ENCODE assay signal across 12 mouse cellular contexts in the genomic region with DNA sequence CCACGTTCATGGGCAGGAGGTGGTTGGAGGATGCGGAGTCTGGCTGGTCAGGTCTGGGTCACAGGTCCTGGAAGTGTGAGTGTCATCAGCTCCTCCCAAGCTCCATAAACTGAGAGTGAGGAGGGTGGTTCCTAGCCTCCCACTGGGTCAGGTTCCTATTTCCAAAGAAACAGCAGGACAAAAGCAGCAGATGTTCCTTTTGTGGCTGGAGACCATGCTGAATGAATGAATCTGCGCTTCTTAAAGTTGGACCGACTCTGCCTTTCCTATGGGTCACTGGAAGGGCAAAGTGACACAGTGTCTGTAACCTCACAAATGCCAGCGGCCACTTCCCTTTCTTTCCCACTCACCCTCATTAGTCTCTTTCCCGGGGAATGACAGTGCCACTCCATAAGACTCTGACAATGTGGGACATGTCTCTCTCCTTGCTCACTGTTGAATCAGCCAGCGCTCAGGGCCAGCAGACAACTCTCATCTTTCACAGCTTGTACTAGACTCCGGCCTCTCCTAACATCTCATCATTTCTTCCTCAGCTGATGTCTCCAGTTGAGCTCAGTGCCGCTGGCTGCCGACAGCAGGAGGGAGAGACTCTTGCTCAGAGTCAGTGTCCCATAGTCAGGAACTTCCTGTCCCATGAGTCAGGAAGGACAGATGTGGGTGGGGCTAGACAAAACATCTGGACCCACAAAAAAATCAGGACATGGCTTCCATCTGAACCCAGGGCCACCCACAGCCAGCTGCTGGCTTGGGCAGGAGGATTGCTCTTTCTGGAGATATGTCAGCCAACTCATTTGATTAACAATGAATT. TPM values are rescaled to one million over a fixed set of nuclear protein-coding genes. Genes with fewer than 3 reads are reported as not detected.
DNase-seq lines count a peak whose midpoint lies in the region; ATAC-seq lines count a peak whose summit lies in the region.
"Had no signal": no experiment of that assay in that cellular context is flagged by ENCODE, and none has a peak within 500 bp of the region (broad histone marks: within the 10 kb centered on the region; RNA-seq: fewer than 3 reads in every experiment).

No protein-coding gene starts in this region.

- no peaks in the 10 kb centered on the region for H3K9me3 ChIP-seq in hindbrain, embryonic 10.5 days
- no peaks in the 10 kb centered on the region for H3K9me3 ChIP-seq in hindbrain, embryonic 16.5 days (ENCODE audit: control insufficient read depth, low read length)
- H3K9me3 ChIP-seq in stomach, embryonic 15.5 days: no peaks in the 10 kb centered on the region

- peak overlapping the region; percentile 62 for H3K27ac ChIP-seq in hindbrain, embryonic 10.5 days
- no peak overlapping the region for H3K27ac ChIP-seq in hindbrain, embryonic 16.5 days (ENCODE audit: low read depth, low read length)
- no peak overlapping the region for H3K27ac ChIP-seq in stomach, embryonic 15.5 days
- H3K27ac ChIP-seq: layer of hippocampus, adult 2 months; liver, embryonic 14.5 days had no signal

- H3K9ac ChIP-seq in hindbrain, embryonic 16.5 days (ENCODE audit: low read depth, low read length): no peak overlapping the region
- no peak overlapping the region for H3K9ac ChIP-seq in stomach, embryonic 15.5 days
- H3K9ac ChIP-seq: liver, embryonic 14.5 days had no signal

- no peaks in the 10 kb centered on the region for H3K36me3 ChIP-seq in hindbrain, embryonic 10.5 days
- no peaks in the 10 kb centered on the region for H3K36me3 ChIP-seq in hindbrain, embryonic 16.5 days (ENCODE audit: control insufficient read depth, insufficient read depth, low read length)
- H3K36me3 ChIP-seq in stomach, embryonic 15.5 days: no peaks in the 10 kb centered on the region

- H3K4me3 ChIP-seq in hindbrain, embryonic 10.5 days: no peak overlapping the region
- no peak overlapping the region for H3K4me3 ChIP-seq in hindbrain, embryonic 16.5 days (ENCODE audit: low read length)
- H3K4me3 ChIP-seq in stomach, embryonic 15.5 days (replicated peaks): no peak overlapping the region
- H3K4me3 ChIP-seq: layer of hippocampus, adult 2 months had no signal

- no peak overlapping the region for H3K4me2 ChIP-seq in hindbrain, embryonic 16.5 days (ENCODE audit: low read length)
- no peak overlapping the region for H3K4me2 ChIP-seq in stomach, embryonic 15.5 days

- intact Hi-C loops in left cerebral cortex, postnatal 36 days (cut with DNase I): no loop called here

- peaks cover 23% of the 10 kb centered on the region for H3K4me1 ChIP-seq in hindbrain, embryonic 10.5 days (replicated peaks)
- H3K4me1 ChIP-seq in hindbrain, embryonic 16.5 days (ENCODE audit: control insufficient read depth, insufficient read depth, low read depth, low read length): peaks cover 4% of the 10 kb centered on the region
- H3K4me1 ChIP-seq in stomach, embryonic 15.5 days: no peaks in the 10 kb centered on the region

- no peak for ATAC-seq in hindbrain, embryonic 16.5 days
- peak; percentile 27; the same call in 1 of the 2 replicates for ATAC-seq in stomach, embryonic 15.5 days (ENCODE audit: insufficient read depth, low FRiP score, low read depth)
- ATAC-seq: forebrain, embryonic 14.5 days had no signal

- peak; percentile 58 for DNase-seq in hindbrain, embryonic 10.5 days (ENCODE audit: low spot score)
- peak; percentile 43 for DNase-seq in gastrocnemius, postnatal 25 days
- peak; percentile 12 to 70 for DNase-seq in kidney, postnatal 25 days
- no peak for DNase-seq in thymus, postnatal 25 days
- DNase-seq in ovary, adult 18-20 months (ENCODE audit: low spot score): no peak
- DNase-seq in left cerebral cortex, postnatal 36 days (ENCODE audit: low spot score in 2 of 2): no peak

- H3K27me3 ChIP-seq in hindbrain, embryonic 10.5 days (ENCODE audit: insufficient read depth, poor library complexity, severe bottlenecking): peaks cover 79% of the 10 kb centered on the region
- H3K27me3 ChIP-seq in hindbrain, embryonic 16.5 days (replicated peaks; ENCODE audit: control insufficient read depth, insufficient read depth, low read length): no peaks in the 10 kb centered on the region
- H3K27me3 ChIP-seq in stomach, embryonic 15.5 days (replicated peaks): no peaks in the 10 kb centered on the region

- 22% methylated on average over 10 of the region's 10 CpGs for WGBS in hindbrain, embryonic 10.5 days
- 15% methylated on average over 10 of the region's 10 CpGs for WGBS in hindbrain, embryonic 16.5 days
- WGBS in stomach, embryonic 15.5 days: 43% methylated on average over 10 of the region's 10 CpGs

RNA-seq across cellular contexts. Expression of a gene that starts 58.4 kb away (rescaled TPM):
- not detected in 2 replicates for polyA plus RNA-seq in hindbrain, embryonic 10.5 days (2016; fragmentation: Nextera tagmentation; extraction: Ambion mirVana)
- 0.37 and 0.58 TPM in 2 replicates for polyA plus RNA-seq in hindbrain, embryonic 16.5 days (2015; fragmentation: Nextera tagmentation; extraction: Ambion mirVana)
- 1 to 10 TPM; 4.3 to 5.8 TPM for total RNA-seq in gastrocnemius, postnatal 25 days (2021)
- polyA plus RNA-seq in stomach, embryonic 15.5 days (2015; fragmentation: Nextera tagmentation; extraction: Ambion mirVana): 0.03 and 0.04 TPM in 2 replicates
- total RNA-seq in left cerebral cortex, postnatal 36 days (2021): under 1 TPM; 0.14 to 0.27 TPM
- total RNA-seq: MEL had no signal
- polyA plus RNA-seq: forebrain, embryonic 14.5 days; liver, embryonic 14.5 days had no signal

Comparison
In these comparisons a context has a peak if more than half of its experiments do, and no peak if none do; other contexts are left out.
1. DNase-seq: peak in hindbrain, embryonic 10.5 days (single experiment), gastrocnemius, postnatal 25 days (single experiment) and kidney, postnatal 25 days (2 of 2); none in thymus, postnatal 25 days (single experiment), ovary, adult 18-20 months (single experiment) and left cerebral cortex, postnatal 36 days (0 of 2).